Mouse (Mus musculus): ENCODE data around the gene Gm49318.

Gene Gm49318

GRCm38 (mm10) chr9:21988421-21989101 lies 82.5 kb downstream of the Gm49318 start:
- no peaks in the 10 kb centered on the region for H3K36me3 ChIP-seq (ENCODE audit: control insufficient read depth, insufficient read depth, low read length, poor library complexity, severe bottlenecking)
- DNase-seq (ENCODE audit: low read depth, low spot score) = peak; percentile 56
- no peaks in the 10 kb centered on the region; the same call in 1 of the 2 replicates for H3K27me3 ChIP-seq (ENCODE audit: control insufficient read depth, insufficient read depth, low read length, poor library complexity, severe bottlenecking)

DNA sequence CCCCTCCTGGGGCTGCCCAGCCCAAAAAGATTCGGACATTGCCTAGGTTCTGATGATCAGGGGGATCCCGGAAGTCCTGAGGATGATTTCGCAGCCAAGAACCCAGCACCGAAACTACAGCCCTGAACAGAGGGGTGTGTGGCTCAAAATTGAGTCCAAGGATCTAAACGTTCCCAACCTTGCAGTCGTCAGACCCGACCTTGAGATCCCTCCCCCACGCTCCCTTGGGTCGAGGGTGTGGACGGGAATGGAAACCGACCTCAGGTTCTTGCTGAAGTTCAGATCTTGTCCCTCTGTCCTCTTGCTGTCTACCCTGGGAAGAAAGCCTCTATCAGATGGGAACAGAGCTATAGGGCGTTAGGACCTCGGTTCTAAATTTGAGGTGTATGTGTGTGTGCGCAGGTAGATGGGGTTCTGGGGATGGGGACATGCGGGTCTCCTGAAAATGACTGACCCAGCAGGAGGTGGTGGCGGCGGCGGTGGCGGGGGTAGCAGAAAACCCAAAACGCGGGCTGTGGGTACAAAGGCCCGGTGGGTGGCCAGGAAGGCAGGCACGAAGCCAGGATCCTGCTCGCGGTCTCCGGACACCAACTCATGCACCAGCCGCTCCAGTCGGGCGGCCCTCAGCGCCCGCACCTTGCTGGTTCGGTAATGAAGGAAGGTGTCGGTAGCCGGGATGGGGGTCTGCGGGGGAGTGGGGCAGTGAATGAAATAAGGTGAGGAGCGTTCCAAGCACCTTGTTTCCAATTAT lies 83.3 kb downstream of the Gm49318 start:
- Histone ChIP-seq H3K36me3 (ENCODE audit: control insufficient read depth, insufficient read depth, low read length, poor library complexity, severe bottlenecking) (no peaks in the 10 kb centered on the region), H3K27me3 (ENCODE audit: control insufficient read depth, insufficient read depth, low read length, poor library complexity, severe bottlenecking) (no peaks in the 10 kb centered on the region; the same call in 1 of the 2 replicates)
- no peak for DNase-seq (ENCODE audit: low read depth, low spot score)
